Mouse (Mus musculus) neural tube, embryonic 13.5 days (tissue): ENCODE data around the gene Samd4. TPM values are rescaled to one million over a fixed set of nuclear protein-coding genes. Genes with fewer than 3 reads are reported as not detected.

Source experiments
- microRNA-seq: library from miRNA; unstranded; fragments of <30 nt; microRNA quantifications from one replicate; pipeline ENCODE4, GENCODE M21; 2016
- polyA plus RNA-seq: library from polyadenylated mRNA; unstranded; fragments of >200 nt; fragmentation: Nextera tagmentation; extraction: Ambion mirVana; gene quantifications from 2 replicates; pipeline ENCODE4 v1.2.1, GENCODE M21; 2015

Gene Samd4
- polyA plus RNA-seq, 1 experiment from 2014 or later, result 3.1 TPM

Small RNA genes lying within 50 kb of the gene (microRNA-seq; reads per million reads assigned to microRNA genes)
- gene Mir378c, result 1.8 reads per million, percentile 5 among the genes with 10 or more reads in this experiment

Other genes starting within 250 kb of the Samd4 start
- 14.2 and 16.2 TPM in 2 replicates for gene Cdkn3, start 122.3 kb upstream of the Samd4 start, polyA plus RNA-seq
- 220 and 232 TPM in 2 replicates for gene Cnih1, start 94.4 kb upstream of the Samd4 start, polyA plus RNA-seq
- gene Gmfb, start 60.6 kb upstream of the Samd4 start, polyA plus RNA-seq, result 100 and 110 TPM in 2 replicates
- 22.2 and 24.4 TPM in 2 replicates for gene Cgrrf1, start 50.7 kb upstream of the Samd4 start, polyA plus RNA-seq